Mouse (Mus musculus) hindbrain, embryonic 12.5 days (tissue): ENCODE measurements around the gene Abca7. TPM values are rescaled to one million over a fixed set of nuclear protein-coding genes. Genes with fewer than 3 reads are reported as not detected.
"Not testable (repeated sequence)": the region's sequence is repeated elsewhere in the genome, so short reads cannot be mapped to it uniquely, and the experiment has no call there.

Experiments
- ATAC-seq: fragments of 200-750 bp; cut with Nextera tagmentation; 2 replicates; pipeline ENCODE4 v1.8.0; 2017; ENCODE audit warnings: moderate TSS enrichment; ENCODE audit not compliant: low FRiP score
- H3K27ac ChIP-seq: fragments of 300-500 bp; sonication (generic); 2 replicates; pipeline ENCODE4 v1.5.1; 2016; ENCODE audit warnings: mild to moderate bottlenecking
- H3K27me3 ChIP-seq: fragments of 300-500 bp; sonication (generic); 2 replicates; pipeline ENCODE4 v1.6.1; 2016; ENCODE audit warnings: mild to moderate bottlenecking
- H3K36me3 ChIP-seq: fragments of 300-500 bp; sonication (generic); 2 replicates; pipeline ENCODE4 v1.6.1; 2016; ENCODE audit warnings: mild to moderate bottlenecking
- H3K4me1 ChIP-seq: fragments of 300-500 bp; sonication (generic); 2 replicates; pipeline ENCODE4 v1.6.1; 2016
- H3K4me2 ChIP-seq: fragments of 300-500 bp; sonication (generic); replicated peaks from 2 replicates; pipeline ENCODE4 v1.6.1; 2016; ENCODE audit warnings: mild to moderate bottlenecking
- H3K4me3 ChIP-seq: fragments of 300-500 bp; sonication (generic); 2 replicates; pipeline ENCODE4 v1.5.1; 2016; ENCODE audit warnings: mild to moderate bottlenecking
- H3K9ac ChIP-seq: fragments of 300-500 bp; sonication (generic); 2 replicates; pipeline ENCODE4 v1.6.1; 2016; ENCODE audit warnings: mild to moderate bottlenecking, moderate library complexity
- H3K9me3 ChIP-seq: fragments of 300-500 bp; sonication (generic); replicated peaks from 2 replicates; pipeline ENCODE4 v1.6.1; 2016; ENCODE audit warnings: mild to moderate bottlenecking
- WGBS: fragments of 180-500 bp; shearing (Covaris S2); methylation state at CpG from one replicate; pipeline ENCODE4 v1.1.7; 2016; 5-methylcytosine and 5-hydroxymethylcytosine counted together
- polyA plus RNA-seq: library from polyadenylated mRNA; unstranded; fragments of >200 nt; fragmentation: Nextera tagmentation; extraction: Ambion mirVana; gene quantifications from 2 replicates; pipeline ENCODE4 v1.2.1, GENCODE M21; 2016

Gene Abca7
- polyA plus RNA-seq = 6.9 and 7.7 TPM in 2 replicates

GRCm38 (mm10) chr10:79996272-79997033 lies at the start of gene Abca7:
TSS of gene Abca7 (plus strand) at chr10:79996494.
- Histone ChIP-seq H3K36me3 (no peaks in the 10 kb centered on the region), H3K4me1 (peaks cover 12% of the 10 kb centered on the region), H3K27me3 (peaks cover 16% of the 10 kb centered on the region), H3K27ac (peak within 1 kb of the TSS; percentile 75), H3K4me2 (peak within 1 kb of the TSS; percentile 76), H3K9me3 (0 out of 2 replicates have a peak, but pooled peaks cover 3% of the 10 kb centered on the region), H3K4me3 (peak within 1 kb of the TSS; percentile 47), H3K9ac (peak within 1 kb of the TSS; percentile 44)
- under 1% methylated on average over 34 of the region's 34 CpGs for WGBS
- ATAC-seq = peak; percentile 87

- Histone ChIP-seq H3K27me3 (no peaks in the 10 kb centered on the region), H3K4me1 (peaks cover 30% of the 10 kb centered on the region), H3K9me3 (no peaks in the 10 kb centered on the region), H3K27ac (peak overlapping the region; percentile 74), H3K9ac (peak overlapping the region; percentile 49), H3K36me3 (peaks cover 49% of the 10 kb centered on the region), H3K4me3 (no peak overlapping the region), H3K4me2 (no peak overlapping the region)
- ATAC-seq = no peak
- 11% methylated on average over 7 of the region's 7 CpGs for WGBS
Observed at GRCm38 (mm10) chr10:79946752-79947322, 49.5 kb upstream of the Abca7 start.

GRCm38 (mm10) chr10:79947502-79947901 lies 48.8 kb upstream of the Abca7 start:
- WGBS = 73% methylated on average over 6 of the region's 6 CpGs
- Histone ChIP-seq H3K4me1 (peaks cover 30% of the 10 kb centered on the region), H3K9me3 (no peaks in the 10 kb centered on the region), H3K9ac (no peak overlapping the region), H3K27me3 (no peaks in the 10 kb centered on the region), H3K36me3 (peaks cover 45% of the 10 kb centered on the region), H3K4me2 (no peak overlapping the region), H3K4me3 (no peak overlapping the region), H3K27ac (no peak overlapping the region)
- ATAC-seq = no peak

- WGBS = 92% methylated on average over 4 of the region's 4 CpGs
- Histone ChIP-seq H3K36me3 (peaks cover 55% of the 10 kb centered on the region), H3K4me1 (peaks cover 24% of the 10 kb centered on the region), H3K4me3 (no peak overlapping the region), H3K9ac (no peak overlapping the region), H3K27ac (no peak overlapping the region), H3K27me3 (peaks cover 3% of the 10 kb centered on the region; the same call in 1 of the 2 replicates), H3K9me3 (no peaks in the 10 kb centered on the region), H3K4me2 (no peak overlapping the region)
- ATAC-seq = no peak
Observed at GRCm38 (mm10) chr10:79949873-79950272, 46.4 kb upstream of the Abca7 start.

- Histone ChIP-seq H3K9me3 (no peaks in the 10 kb centered on the region), H3K36me3 (peaks cover 55% of the 10 kb centered on the region), H3K27ac (no peak overlapping the region), H3K27me3 (peaks cover 7% of the 10 kb centered on the region; the same call in 1 of the 2 replicates), H3K4me2 (no peak overlapping the region), H3K9ac (no peak overlapping the region), H3K4me3 (no peak overlapping the region), H3K4me1 (peaks cover 18% of the 10 kb centered on the region)
- 90% methylated on average over 18 of the region's 18 CpGs for WGBS
- no peak for ATAC-seq
Observed at GRCm38 (mm10) chr10:79950661-79951060, 45.6 kb upstream of the Abca7 start.

GRCm38 (mm10) chr10:79953946-79954345 lies 42.3 kb upstream of the Abca7 start:
- no peak overlapping the region for H3K9ac ChIP-seq

DNA sequence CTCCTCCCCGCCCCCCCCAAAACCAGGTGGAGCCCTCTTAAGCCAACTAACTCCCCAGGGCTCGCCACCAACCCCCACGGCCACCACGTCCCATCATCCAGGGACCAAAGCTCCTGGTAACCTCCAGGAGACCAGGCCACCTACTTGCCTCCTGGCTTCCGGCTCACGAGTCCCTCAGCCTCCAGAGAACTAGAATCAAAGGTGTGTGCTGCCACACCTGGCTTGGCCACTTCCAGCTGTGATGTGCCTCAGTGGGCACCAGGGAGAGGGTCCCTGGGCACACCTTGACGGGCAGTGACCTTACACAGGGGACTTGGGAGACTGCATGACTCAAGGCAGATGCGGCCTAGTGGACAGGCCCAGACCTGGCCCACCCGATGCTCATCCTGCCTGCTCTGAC lies 40.6 kb upstream of the Abca7 start:
- Histone ChIP-seq H3K4me3 (no peak overlapping the region), H3K27ac (no peak overlapping the region), H3K9ac (peak overlapping the region; percentile 18; the same call in 1 of the 2 replicates), H3K9me3 (no peaks in the 10 kb centered on the region), H3K4me2 (no peak overlapping the region), H3K36me3 (peaks cover 22% of the 10 kb centered on the region), H3K4me1 (peaks cover 6% of the 10 kb centered on the region), H3K27me3 (peaks cover 16% of the 10 kb centered on the region; the same call in 1 of the 2 replicates)
- no peak for ATAC-seq
- 75% methylated on average over 9 of the region's 9 CpGs for WGBS

More at GRCm38 (mm10) chr10:79953946-79954345, 42.3 kb upstream of the Abca7 start:
- Histone ChIP-seq H3K36me3 (peaks cover 40% of the 10 kb centered on the region), H3K9me3 (no peaks in the 10 kb centered on the region), H3K4me3 (no peak overlapping the region), H3K4me2 (no peak overlapping the region), H3K27ac (no peak overlapping the region), H3K27me3 (peaks cover 16% of the 10 kb centered on the region; the same call in 1 of the 2 replicates), H3K4me1 (peaks cover 4% of the 10 kb centered on the region; the same call in 1 of the 2 replicates)
- 88% methylated on average over 6 of the region's 6 CpGs for WGBS
- no peak for ATAC-seq

DNA sequence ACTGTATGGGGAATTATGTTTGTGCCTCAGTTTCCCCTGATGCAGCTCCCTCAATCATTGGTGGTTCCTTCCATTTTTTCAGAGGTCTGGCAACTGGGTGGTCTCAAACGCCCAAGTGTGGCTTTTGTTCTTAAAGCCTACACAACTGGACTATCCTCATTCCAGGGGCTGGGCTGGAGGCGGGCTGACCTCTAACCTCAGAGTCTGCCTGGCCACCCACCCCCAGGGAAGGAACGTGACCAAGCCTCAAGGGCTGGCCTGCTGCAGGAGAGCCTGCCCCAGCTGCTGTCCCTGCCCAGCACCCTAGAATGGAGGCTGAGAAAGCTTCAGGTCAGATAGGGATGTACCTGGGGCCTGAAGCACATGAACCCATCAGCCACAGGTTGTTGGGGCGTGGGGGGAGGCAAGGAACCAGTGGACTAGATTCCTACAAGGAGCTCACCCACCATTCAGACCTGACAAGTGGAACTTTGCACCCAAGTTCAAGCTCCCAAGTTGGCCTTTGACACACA lies 39.6 kb upstream of the Abca7 start:
- H3K27me3 ChIP-seq = peaks cover 16% of the 10 kb centered on the region; the same call in 1 of the 2 replicates
- H3K4me3 ChIP-seq = no peak overlapping the region
- peaks cover 13% of the 10 kb centered on the region for H3K4me1 ChIP-seq
- no peak overlapping the region for H3K27ac ChIP-seq
- no peaks in the 10 kb centered on the region for H3K9me3 ChIP-seq
- no peak overlapping the region for H3K9ac ChIP-seq
- peaks cover 13% of the 10 kb centered on the region for H3K36me3 ChIP-seq
- no peak for ATAC-seq
- H3K4me2 ChIP-seq = no peak overlapping the region
- 19% methylated on average over 4 of the region's 4 CpGs for WGBS

GRCm38 (mm10) chr10:79958140-79958816 lies 38.0 kb upstream of the Abca7 start:
- Histone ChIP-seq H3K9ac (0 out of 2 replicates have a peak overlapping the region, but pooled peaks have one; percentile 27), H3K36me3 (peaks cover 17% of the 10 kb centered on the region), H3K27me3 (peaks cover 16% of the 10 kb centered on the region; the same call in 1 of the 2 replicates), H3K27ac (no peak overlapping the region), H3K9me3 (no peaks in the 10 kb centered on the region), H3K4me1 (peaks cover 13% of the 10 kb centered on the region), H3K4me3 (no peak overlapping the region), H3K4me2 (peak overlapping the region; percentile 27; the same call in 1 of the 2 replicates)
- ATAC-seq = no peak
- 11% methylated on average over 21 of the region's 21 CpGs for WGBS

GRCm38 (mm10) chr10:79959412-79959811 lies 36.9 kb upstream of the Abca7 start:
- 55% methylated on average over 6 of the region's 10 CpGs for WGBS
- H3K9ac ChIP-seq, H3K9me3 ChIP-seq, ATAC-seq, H3K27ac ChIP-seq: not testable (repeated sequence)
- peaks cover 26% of the 10 kb centered on the region for H3K36me3 ChIP-seq
- H3K4me1 ChIP-seq = peaks cover 13% of the 10 kb centered on the region
- peak overlapping the region; percentile 93; the same call in 1 of the 2 replicates for H3K4me3 ChIP-seq
- H3K4me2 ChIP-seq = peak overlapping the region; percentile 68
- H3K27me3 ChIP-seq = peaks cover 13% of the 10 kb centered on the region; the same call in 1 of the 2 replicates

- H3K4me1 ChIP-seq = peaks cover 13% of the 10 kb centered on the region
- H3K27ac ChIP-seq = peak within 1 kb of the TSS; percentile 72; the same call in 1 of the 2 replicates
- peaks cover 33% of the 10 kb centered on the region for H3K36me3 ChIP-seq
- WGBS = under 1% methylated on average over 61 of the region's 61 CpGs
- H3K4me3 ChIP-seq = peak within 1 kb of the TSS; percentile 93
- peak within 1 kb of the TSS; percentile 68 for H3K4me2 ChIP-seq
- peak; percentile 96 for ATAC-seq
- no peaks in the 10 kb centered on the region for H3K9me3 ChIP-seq
- H3K9ac ChIP-seq = peak within 1 kb of the TSS; percentile 83
- peaks cover 13% of the 10 kb centered on the region; the same call in 1 of the 2 replicates for H3K27me3 ChIP-seq
Observed at GRCm38 (mm10) chr10:79959847-79960601, 36.3 kb upstream of the Abca7 start, which contains the start of gene Wdr18. TSS of gene Wdr18 (plus strand) at chr10:79960152.
